Mouse (Mus musculus) B cell, adult 2 months (primary cell): ENCODE data around the gene Olfr1279.
"Not testable (repeated sequence)": the region's sequence is repeated elsewhere in the genome, so short reads cannot be mapped to it uniquely, and the experiment has no call there.

Experiments used
- DNase-seq, 2 experiments: peaks; one replicate each; pipeline ENCODE4 v3.0.0; 2022

Olfr1279 gene

DNA sequence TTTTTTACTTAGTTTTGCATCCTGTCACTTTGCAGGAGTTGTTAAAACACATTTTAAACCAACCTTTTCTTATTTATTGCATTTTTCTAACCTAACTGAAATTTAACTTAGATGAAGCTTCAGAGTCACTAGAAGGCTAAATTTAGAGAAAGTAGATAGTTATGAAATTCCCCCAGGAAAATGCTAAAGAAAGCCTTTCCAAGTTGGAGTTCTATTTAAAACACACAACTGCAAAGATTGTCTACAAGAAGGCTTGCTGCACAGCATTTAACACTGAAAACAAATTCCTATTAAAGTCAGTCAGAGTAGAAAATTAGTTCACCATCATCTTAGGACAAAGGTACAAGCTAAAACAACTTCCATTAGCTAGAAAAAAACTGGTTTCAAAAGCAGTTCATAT, at the start of gene Olfr1279:
Gene Olfr1279, plus strand, starts transcription at position 262 of the 400 bp plus-strand sequence.
- DNase-seq: no peak

DNA sequence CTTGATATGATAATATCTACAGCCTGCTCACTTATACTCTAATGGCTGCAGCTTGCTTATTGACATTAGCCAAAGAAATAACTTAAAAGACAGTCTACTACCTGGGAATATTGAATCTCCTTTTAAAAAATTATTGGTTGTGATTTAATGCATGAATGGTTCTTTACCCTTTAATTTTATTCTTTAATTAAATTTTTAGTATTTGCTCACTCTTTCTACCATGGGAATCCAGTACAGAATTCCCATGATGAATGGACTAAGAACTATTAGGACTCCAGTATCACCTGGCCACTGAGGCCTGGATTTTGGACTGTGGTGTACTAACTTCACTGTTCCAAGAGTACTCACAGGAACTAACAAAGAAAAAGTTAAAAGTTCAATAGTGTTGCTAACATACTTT, 46.2 kb upstream of the Olfr1279 start, which contains the start of gene Olfr1276:
Gene Olfr1276, plus strand, starts transcription at position 301 of the 400 bp plus-strand sequence.
- no peak for DNase-seq

DNA sequence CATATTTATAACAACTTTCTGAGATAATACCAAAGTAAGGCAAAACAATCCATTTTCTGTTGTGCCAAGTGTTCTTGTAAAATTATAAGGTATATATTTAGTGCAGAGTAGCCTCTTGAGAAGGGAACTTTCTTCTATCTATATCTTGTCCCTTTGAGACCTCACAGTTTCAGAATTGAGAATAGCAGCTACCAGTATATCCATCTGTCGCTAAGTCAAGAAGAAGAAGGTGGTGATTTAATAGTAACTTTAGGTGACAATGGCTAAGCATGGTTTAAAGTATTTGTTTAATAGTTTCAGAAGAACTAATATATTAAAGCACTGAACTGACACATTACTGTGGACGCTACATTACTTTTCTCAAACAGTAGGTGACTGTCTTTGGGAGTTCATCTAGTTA, 26.4 kb upstream of the Olfr1279 start, which contains the start of gene Olfr1277:
Gene Olfr1277, minus strand, starts transcription at position 101 of the 400 bp plus-strand sequence.
- DNase-seq: no peak

DNA sequence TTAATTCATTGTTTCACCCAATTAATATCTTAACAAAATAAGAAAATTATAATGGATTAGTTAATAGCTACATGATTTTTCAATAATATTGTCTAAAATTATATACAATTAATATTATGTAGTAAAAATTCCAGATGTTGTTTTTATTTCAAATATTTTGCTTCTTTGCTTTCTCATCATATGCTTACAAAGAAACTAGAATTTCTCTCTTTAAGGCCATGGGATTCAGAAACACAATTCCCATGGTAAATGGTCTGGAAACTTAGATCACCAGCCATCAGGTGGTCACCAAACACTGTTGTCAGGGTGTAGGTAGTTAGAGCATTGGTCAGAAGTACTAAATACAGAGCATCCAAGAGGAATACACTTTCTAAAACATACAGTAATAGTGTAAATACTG, 10.6 kb upstream of the Olfr1279 start, which contains the start of gene Olfr1278:
Gene Olfr1278, plus strand, starts transcription at position 301 of the 400 bp plus-strand sequence.
- no peak for DNase-seq

DNA sequence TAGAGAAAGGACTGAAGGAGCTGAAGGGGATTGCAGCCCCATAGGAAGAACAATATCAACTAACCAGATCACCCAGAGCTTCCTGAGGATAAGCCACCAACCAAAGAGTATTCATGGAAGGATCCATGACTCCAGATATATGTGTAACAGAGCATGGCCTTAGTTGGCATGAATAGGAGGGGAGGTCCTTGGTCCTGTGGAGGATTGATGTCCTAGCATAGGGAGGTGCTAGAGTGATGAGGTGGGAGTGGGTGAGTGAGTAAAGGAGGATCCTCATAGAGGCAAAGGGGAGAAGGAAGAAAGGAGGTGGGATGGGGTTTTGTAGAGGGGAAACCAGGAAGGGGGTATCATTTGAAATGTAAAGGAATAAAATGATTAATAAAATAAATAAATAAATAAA, 1.9 kb upstream of the Olfr1279 start:
- DNase-seq: no peak

DNA sequence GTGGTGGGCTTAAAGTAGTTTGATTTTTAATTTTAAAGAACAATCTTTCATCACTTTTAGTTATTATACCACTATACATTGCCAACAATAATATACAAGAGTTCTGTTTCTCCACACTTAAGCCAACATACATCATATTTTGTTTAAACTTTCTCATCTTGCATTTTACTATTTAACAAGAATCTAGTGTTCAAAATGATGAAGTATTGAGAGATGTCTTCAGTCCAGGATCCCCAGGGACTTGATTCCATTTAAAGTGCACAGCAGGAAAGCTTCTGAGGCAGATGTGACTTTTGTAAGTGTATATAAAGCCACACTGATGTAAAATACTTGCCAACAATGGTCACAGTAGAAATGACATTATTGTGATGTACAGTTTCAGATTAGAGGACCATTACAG, 13.3 kb downstream of the Olfr1279 start, which contains the start of gene Olfr1280:
Gene Olfr1280, plus strand, starts transcription at position 301 of the 400 bp plus-strand sequence.
- DNase-seq: no peak

DNA sequence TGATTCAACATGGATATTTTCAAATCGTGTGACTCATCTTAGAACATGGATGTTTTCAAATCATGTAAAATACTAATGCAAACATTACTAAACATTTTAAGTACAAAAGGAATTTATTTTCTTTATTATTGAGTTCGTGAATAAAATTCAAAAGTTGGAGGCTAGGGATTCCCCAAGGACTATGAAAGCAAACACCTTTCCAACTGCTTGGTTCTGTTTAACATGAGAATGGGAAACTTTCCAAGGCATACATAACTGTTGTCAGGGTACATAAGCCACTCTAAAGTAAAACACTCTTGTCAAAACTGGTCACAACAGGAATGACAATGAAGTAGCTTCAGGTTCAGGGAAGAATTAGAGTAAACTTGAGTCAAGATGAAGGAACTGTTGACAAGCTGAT, 25.8 kb downstream of the Olfr1279 start, which contains the start of gene Olfr1281:
Gene Olfr1281, plus strand, starts transcription at position 301 of the 400 bp plus-strand sequence.
- DNase-seq: no peak

DNA sequence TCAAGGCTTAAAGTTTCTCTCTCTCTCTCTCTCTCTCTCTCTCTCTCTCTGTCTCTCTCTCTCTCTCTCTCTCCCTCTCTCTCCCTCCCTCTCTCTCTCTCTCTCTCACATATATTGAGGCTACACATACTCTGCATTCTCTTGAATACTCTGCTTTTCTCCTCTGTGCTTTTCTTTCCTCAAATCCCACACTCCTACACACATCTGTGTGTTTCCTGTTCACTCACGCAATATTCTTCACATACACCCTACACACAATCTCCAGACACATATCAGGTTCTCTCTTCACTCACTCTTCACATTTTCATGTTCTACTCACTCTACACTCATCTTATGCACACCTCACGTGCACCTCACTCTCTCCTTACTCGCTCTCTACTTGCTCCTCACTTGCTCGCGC, 33.3 kb downstream of the Olfr1279 start:
- DNase-seq: not testable (repeated sequence)

DNA sequence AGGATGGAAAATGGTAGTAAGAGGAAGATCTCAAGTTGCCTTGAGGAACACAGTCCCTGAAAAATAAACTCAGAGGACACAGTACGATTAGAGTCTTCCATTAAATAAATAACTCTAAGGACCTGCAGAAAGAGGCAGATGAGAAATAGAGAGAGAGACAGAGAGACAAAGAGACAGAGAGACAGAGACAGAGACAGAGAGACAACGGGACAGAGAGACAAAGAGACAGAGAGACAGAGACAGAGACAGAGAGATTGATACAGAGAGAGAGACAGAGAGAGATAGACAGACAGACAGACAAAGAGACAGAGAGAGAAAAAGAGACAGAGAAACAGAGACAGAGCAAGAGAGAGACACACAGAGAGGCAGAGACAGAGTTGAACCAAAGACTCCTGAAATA, 35.5 kb downstream of the Olfr1279 start, which contains the start of gene Olfr1282:
Gene Olfr1282, minus strand, starts transcription at position 101 of the 400 bp plus-strand sequence.
- no peak for DNase-seq
